Mouse (Mus musculus): ENCODE measurements around the gene Cd274. TPM values are rescaled to one million over a fixed set of nuclear protein-coding genes. Genes with fewer than 3 reads are reported as not detected.

Gene Cd274
- 0.28 and 0.43 TPM in 2 replicates for polyA plus RNA-seq (2016; fragmentation: Nextera tagmentation; extraction: Ambion mirVana)

- peak within 1 kb of the TSS; percentile 5; the same call in 1 of the 2 replicates for H3K9ac ChIP-seq
- no peak for ATAC-seq (ENCODE audit: low FRiP score, low read depth)
- peak within 1 kb of the TSS; percentile 63 for H3K4me2 ChIP-seq (replicated peaks)
- H3K4me1 ChIP-seq, result 0 out of 2 replicates have a peak, but pooled peaks cover 9% of the 10 kb centered on the region
- H3K4me3 ChIP-seq, result peak within 1 kb of the TSS; percentile 37
- WGBS, result 4% methylated on average over 26 of the region's 26 CpGs
- H3K9me3 ChIP-seq, result no peaks in the 10 kb centered on the region
- no peak within 1 kb of the TSS for H3K27ac ChIP-seq
- no peaks in the 10 kb centered on the region for H3K36me3 ChIP-seq
- H3K27me3 ChIP-seq (replicated peaks), result no peaks in the 10 kb centered on the region; the same call in 1 of the 2 replicates
Measured at GRCm38 (mm10) chr19:29366969-29367622, at the start of gene Cd274, which contains the start of gene Plgrkt. Gene Cd274 (plus strand): TSS chr19:29367455. Gene Plgrkt (minus strand): TSS chr19:29367390.

GRCm38 (mm10) chr19:29323416-29324049 lies 43.7 kb upstream of the Cd274 start:
- no peaks in the 10 kb centered on the region for H3K9me3 ChIP-seq
- H3K9ac ChIP-seq, result no peak overlapping the region
- H3K27ac ChIP-seq, result no peak overlapping the region
- H3K4me2 ChIP-seq (replicated peaks), result no peak overlapping the region
- no peak overlapping the region for H3K4me3 ChIP-seq
- H3K36me3 ChIP-seq, result no peaks in the 10 kb centered on the region
- H3K4me1 ChIP-seq, result peaks cover 5% of the 10 kb centered on the region
- no peaks in the 10 kb centered on the region for H3K27me3 ChIP-seq (replicated peaks)
- no peak for ATAC-seq (ENCODE audit: low FRiP score, low read depth)
- WGBS, result 78% methylated on average over 8 of the region's 8 CpGs

GRCm38 (mm10) chr19:29325053-29325851 lies 42.0 kb upstream of the Cd274 start, which contains the start of gene Insl6:
Gene Insl6 (minus strand): TSS chr19:29325356.
- Histone ChIP-seq H3K4me3 (peak within 1 kb of the TSS; percentile 21), H3K36me3 (no peaks in the 10 kb centered on the region), H3K4me1 (peaks cover 5% of the 10 kb centered on the region), H3K4me2 (replicated peaks) (peak within 1 kb of the TSS; percentile 61), H3K9ac (0 out of 2 replicates have a peak within 1 kb of the TSS, but pooled peaks have one; percentile 35), H3K27me3 (replicated peaks) (no peaks in the 10 kb centered on the region), H3K27ac (no peak within 1 kb of the TSS), H3K9me3 (no peaks in the 10 kb centered on the region)
- WGBS, result 8% methylated on average over 26 of the region's 31 CpGs
- peak; percentile 95 for ATAC-seq (ENCODE audit: low FRiP score, low read depth)

GRCm38 (mm10) chr19:29325852-29326180 lies 41.4 kb upstream of the Cd274 start:
- Histone ChIP-seq H3K9ac (no peak overlapping the region), H3K27ac (no peak overlapping the region), H3K4me3 (no peak overlapping the region), H3K4me1 (peaks cover 5% of the 10 kb centered on the region), H3K9me3 (no peaks in the 10 kb centered on the region), H3K36me3 (no peaks in the 10 kb centered on the region), H3K4me2 (replicated peaks) (peak overlapping the region; percentile 61), H3K27me3 (replicated peaks) (no peaks in the 10 kb centered on the region)
- 76% methylated on average over 9 of the region's 9 CpGs for WGBS
- no peak for ATAC-seq (ENCODE audit: low FRiP score, low read depth)

GRCm38 (mm10) chr19:29326396-29326795 lies 40.9 kb upstream of the Cd274 start:
- Histone ChIP-seq H3K36me3 (no peaks in the 10 kb centered on the region), H3K27ac (no peak overlapping the region), H3K4me2 (replicated peaks) (no peak overlapping the region), H3K4me3 (no peak overlapping the region), H3K4me1 (peaks cover 5% of the 10 kb centered on the region), H3K9me3 (no peaks in the 10 kb centered on the region), H3K27me3 (replicated peaks) (no peaks in the 10 kb centered on the region), H3K9ac (no peak overlapping the region)
- no peak for ATAC-seq (ENCODE audit: low FRiP score, low read depth)
- WGBS, result 92% methylated on average over 4 of the region's 4 CpGs

- no peak for ATAC-seq (ENCODE audit: low FRiP score, low read depth)
- H3K9ac ChIP-seq, result no peak overlapping the region
- no peaks in the 10 kb centered on the region for H3K9me3 ChIP-seq
- H3K27me3 ChIP-seq (replicated peaks), result no peaks in the 10 kb centered on the region
- H3K27ac ChIP-seq, result no peak overlapping the region
- WGBS, result 88% methylated on average over 13 of the region's 13 CpGs
- no peak overlapping the region for H3K4me3 ChIP-seq
- H3K36me3 ChIP-seq, result no peaks in the 10 kb centered on the region
- peaks cover 5% of the 10 kb centered on the region for H3K4me1 ChIP-seq
- no peak overlapping the region for H3K4me2 ChIP-seq (replicated peaks)
Measured at GRCm38 (mm10) chr19:29326822-29327552, 40.3 kb upstream of the Cd274 start.

GRCm38 (mm10) chr19:29334068-29334745 lies 33.0 kb upstream of the Cd274 start, which contains the start of gene Rln1:
Gene Rln1 (minus strand): TSS chr19:29334670.
- peaks cover 7% of the 10 kb centered on the region; the same call in 1 of the 2 replicates for H3K4me1 ChIP-seq
- WGBS, result 2% methylated on average over 23 of the region's 23 CpGs
- H3K4me2 ChIP-seq (replicated peaks), result peak within 1 kb of the TSS; percentile 82
- no peaks in the 10 kb centered on the region for H3K36me3 ChIP-seq
- no peaks in the 10 kb centered on the region for H3K9me3 ChIP-seq
- H3K4me3 ChIP-seq, result peak within 1 kb of the TSS; percentile 42
- no peak within 1 kb of the TSS for H3K27ac ChIP-seq
- H3K27me3 ChIP-seq (replicated peaks), result no peaks in the 10 kb centered on the region
- peak within 1 kb of the TSS; percentile 62 for H3K9ac ChIP-seq
- peak; percentile 84 for ATAC-seq (ENCODE audit: low FRiP score, low read depth)

- Histone ChIP-seq H3K9me3 (no peaks in the 10 kb centered on the region), H3K9ac (no peak overlapping the region), H3K4me3 (no peak overlapping the region), H3K27ac (no peak overlapping the region), H3K4me1 (peaks cover 7% of the 10 kb centered on the region; the same call in 1 of the 2 replicates), H3K4me2 (replicated peaks) (no peak overlapping the region), H3K36me3 (no peaks in the 10 kb centered on the region), H3K27me3 (replicated peaks) (no peaks in the 10 kb centered on the region)
- ATAC-seq (ENCODE audit: low FRiP score, low read depth), result no peak
- 85% methylated on average over 2 of the region's 2 CpGs for WGBS
Measured at GRCm38 (mm10) chr19:29336624-29337023, 30.6 kb upstream of the Cd274 start.

- Histone ChIP-seq H3K36me3 (no peaks in the 10 kb centered on the region), H3K9ac (no peak overlapping the region), H3K27me3 (replicated peaks) (no peaks in the 10 kb centered on the region), H3K4me3 (no peak overlapping the region), H3K4me2 (replicated peaks) (no peak overlapping the region), H3K27ac (no peak overlapping the region), H3K9me3 (no peaks in the 10 kb centered on the region), H3K4me1 (no peaks in the 10 kb centered on the region)
- WGBS, result 82% methylated on average over 4 of the region's 4 CpGs
- ATAC-seq (ENCODE audit: low FRiP score, low read depth), result no peak
Measured at GRCm38 (mm10) chr19:29341029-29341428, 26.2 kb upstream of the Cd274 start.

- 88% methylated on average over 6 of the region's 6 CpGs for WGBS
- Histone ChIP-seq H3K4me1 (no peaks in the 10 kb centered on the region), H3K9ac (no peak overlapping the region), H3K4me3 (no peak overlapping the region), H3K4me2 (replicated peaks) (no peak overlapping the region), H3K27ac (no peak overlapping the region), H3K27me3 (replicated peaks) (no peaks in the 10 kb centered on the region), H3K9me3 (no peaks in the 10 kb centered on the region), H3K36me3 (no peaks in the 10 kb centered on the region)
- ATAC-seq (ENCODE audit: low FRiP score, low read depth), result no peak
Measured at GRCm38 (mm10) chr19:29342281-29342680, 25.0 kb upstream of the Cd274 start.

GRCm38 (mm10) chr19:29344868-29345267 lies 22.4 kb upstream of the Cd274 start:
- H3K4me2 ChIP-seq (replicated peaks), result no peak overlapping the region
- H3K36me3 ChIP-seq, result peaks cover 5% of the 10 kb centered on the region; the same call in 1 of the 2 replicates
- no peak overlapping the region for H3K4me3 ChIP-seq
- no peak for ATAC-seq (ENCODE audit: low FRiP score, low read depth)
- no peak overlapping the region for H3K9ac ChIP-seq
- no peak overlapping the region for H3K27ac ChIP-seq
- no peaks in the 10 kb centered on the region for H3K4me1 ChIP-seq
- H3K9me3 ChIP-seq, result no peaks in the 10 kb centered on the region
- no peaks in the 10 kb centered on the region for H3K27me3 ChIP-seq (replicated peaks)
